Mouse (Mus musculus) limb, embryonic 11.5 days (tissue): ENCODE results near the gene Gria1. TPM values are rescaled to one million over a fixed set of nuclear protein-coding genes. Genes with fewer than 3 reads are reported as not detected.
A peak's percentile ranks its signal among the peaks of the same experiment; 100 is the strongest.

Experiments
- ATAC-seq: fragments of 200-750 bp; cut with Nextera tagmentation; 2 replicates; pipeline ENCODE4 v1.8.0; 2017; ENCODE audit warnings: low read depth; ENCODE audit not compliant: insufficient number of reproducible peaks, low FRiP score, low TSS enrichment
- DNase-seq: peaks from one replicate; pipeline ENCODE4 v3.0.0-alpha.2; 2015; ENCODE audit warnings: low spot score
- H3K27ac ChIP-seq: fragments of 300-500 bp; sonication (generic); replicated peaks from 2 replicates; pipeline ENCODE4 v1.5.1; 2014; ENCODE audit warnings: low read depth, mild to moderate bottlenecking, low read length
- H3K27me3 ChIP-seq: fragments of 300-500 bp; sonication (generic); 2 replicates; pipeline ENCODE4 v1.6.1; 2014; ENCODE audit warnings: mild to moderate bottlenecking, low read length, mixed read lengths; ENCODE audit not compliant: control insufficient read depth, insufficient read depth
- H3K36me3 ChIP-seq: fragments of 300-500 bp; sonication (generic); 2 replicates; pipeline ENCODE4 v1.6.1; 2014; ENCODE audit warnings: mild to moderate bottlenecking, low read length, moderate library complexity, mixed read lengths; ENCODE audit not compliant: control insufficient read depth, insufficient read depth
- H3K4me1 ChIP-seq: fragments of 300-500 bp; sonication (generic); 2 replicates; pipeline ENCODE4 v1.6.1; 2014; ENCODE audit warnings: low read length, mixed read lengths; ENCODE audit not compliant: control insufficient read depth, insufficient read depth
- H3K4me2 ChIP-seq: fragments of 300-500 bp; sonication (generic); 2 replicates; pipeline ENCODE4 v1.6.1; 2014; ENCODE audit warnings: low read depth, mild to moderate bottlenecking, moderate library complexity; ENCODE audit not compliant: severe bottlenecking
- H3K4me3 ChIP-seq: fragments of 300-500 bp; sonication (generic); 2 replicates; pipeline ENCODE4 v1.5.1; 2014; ENCODE audit warnings: low read depth, low read length
- H3K9ac ChIP-seq: fragments of 300-500 bp; sonication (generic); 2 replicates; pipeline ENCODE4 v1.6.1; 2014; ENCODE audit warnings: mild to moderate bottlenecking, low read length
- H3K9me3 ChIP-seq: fragments of 300-500 bp; sonication (generic); 2 replicates; pipeline ENCODE4 v1.6.1; 2016; ENCODE audit warnings: low read length; ENCODE audit not compliant: control insufficient read depth
- WGBS: fragments of 180-500 bp; shearing (Covaris S2); extraction: QIAGEN DNeasy Blood & Tissue Kit; methylation state at CpG from one replicate; pipeline ENCODE4 v1.1.7; 2014; 5-methylcytosine and 5-hydroxymethylcytosine counted together
- polyA plus RNA-seq: library from polyadenylated mRNA; unstranded; fragments of >200 nt; fragmentation: Nextera tagmentation; extraction: Ambion mirVana; gene quantifications from 2 replicates; pipeline ENCODE4 v1.2.1, GENCODE M21; 2014

Gria1 gene
- polyA plus RNA-seq, 1 experiment from 2014 or later, result 0.24 TPM

GRCm38 (mm10) chr11:57160076-57160475 is 148.9 kb downstream of the Gria1 start:
- no peak for ATAC-seq
- Histone ChIP-seq H3K4me3 (no peak overlapping the region), H3K27me3 (no peaks in the 10 kb centered on the region), H3K4me2 (no peak overlapping the region), H3K36me3 (no peaks in the 10 kb centered on the region), H3K9me3 (no peaks in the 10 kb centered on the region), H3K9ac (no peak overlapping the region), H3K27ac (no peak overlapping the region), H3K4me1 (no peaks in the 10 kb centered on the region)
- 90% methylated on average over 8 of the region's 8 CpGs for WGBS
- no peak for DNase-seq

GRCm38 (mm10) chr11:57162931-57163330 is 151.7 kb downstream of the Gria1 start:
- H3K36me3 ChIP-seq, result no peaks in the 10 kb centered on the region
- WGBS, result 91% methylated on average over 6 of the region's 6 CpGs
- H3K4me2 ChIP-seq, result no peak overlapping the region
- DNase-seq (no peak), ATAC-seq (no peak)
- no peaks in the 10 kb centered on the region for H3K9me3 ChIP-seq
- H3K9ac ChIP-seq, result no peak overlapping the region
- H3K27ac ChIP-seq, result no peak overlapping the region
- H3K27me3 ChIP-seq, result no peaks in the 10 kb centered on the region
- no peaks in the 10 kb centered on the region for H3K4me1 ChIP-seq
- no peak overlapping the region for H3K4me3 ChIP-seq

- H3K4me2 ChIP-seq, result no peak overlapping the region
- no peak for ATAC-seq
- DNase-seq, result no peak
- 82% methylated on average over 6 of the region's 6 CpGs for WGBS
- H3K4me1 ChIP-seq, result no peaks in the 10 kb centered on the region
- no peak overlapping the region for H3K27ac ChIP-seq
- H3K27me3 ChIP-seq, result no peaks in the 10 kb centered on the region
- no peak overlapping the region for H3K9ac ChIP-seq
- H3K4me3 ChIP-seq, result no peak overlapping the region
- H3K9me3 ChIP-seq, result no peaks in the 10 kb centered on the region
- no peaks in the 10 kb centered on the region for H3K36me3 ChIP-seq
Observed at GRCm38 (mm10) chr11:57170058-57170457, 158.9 kb downstream of the Gria1 start.

- Histone ChIP-seq H3K4me1 (no peaks in the 10 kb centered on the region), H3K27ac (no peak overlapping the region), H3K27me3 (no peaks in the 10 kb centered on the region), H3K9ac (no peak overlapping the region), H3K9me3 (no peaks in the 10 kb centered on the region), H3K36me3 (no peaks in the 10 kb centered on the region), H3K4me3 (no peak overlapping the region), H3K4me2 (no peak overlapping the region)
- 30% methylated on average over 5 of the region's 5 CpGs for WGBS
- ATAC-seq (no peak), DNase-seq (no peak)
Observed at GRCm38 (mm10) chr11:57174165-57174564, 163.0 kb downstream of the Gria1 start.

GRCm38 (mm10) chr11:57176552-57176951 is 165.4 kb downstream of the Gria1 start:
- Histone ChIP-seq H3K4me1 (no peaks in the 10 kb centered on the region), H3K4me2 (no peak overlapping the region), H3K4me3 (no peak overlapping the region), H3K9me3 (no peaks in the 10 kb centered on the region), H3K9ac (no peak overlapping the region), H3K27me3 (no peaks in the 10 kb centered on the region), H3K27ac (no peak overlapping the region), H3K36me3 (no peaks in the 10 kb centered on the region)
- 15% methylated on average over 3 of the region's 3 CpGs for WGBS
- DNase-seq (peak; percentile 49), ATAC-seq (no peak)

- Histone ChIP-seq H3K4me2 (no peak overlapping the region), H3K4me1 (no peaks in the 10 kb centered on the region), H3K27me3 (no peaks in the 10 kb centered on the region), H3K27ac (no peak overlapping the region), H3K4me3 (no peak overlapping the region), H3K9me3 (no peaks in the 10 kb centered on the region), H3K9ac (no peak overlapping the region), H3K36me3 (no peaks in the 10 kb centered on the region)
- WGBS, result 90% methylated on average over 4 of the region's 4 CpGs
- ATAC-seq, result no peak
- no peak for DNase-seq
Observed at GRCm38 (mm10) chr11:57184216-57184615, 173.0 kb downstream of the Gria1 start.

- Histone ChIP-seq H3K4me2 (no peak overlapping the region), H3K9me3 (no peaks in the 10 kb centered on the region), H3K4me1 (no peaks in the 10 kb centered on the region), H3K27me3 (no peaks in the 10 kb centered on the region), H3K4me3 (no peak overlapping the region), H3K36me3 (no peaks in the 10 kb centered on the region), H3K27ac (no peak overlapping the region), H3K9ac (no peak overlapping the region)
- no peak for ATAC-seq
- DNase-seq, result no peak
Observed at GRCm38 (mm10) chr11:57185110-57185509, 173.9 kb downstream of the Gria1 start.

GRCm38 (mm10) chr11:57189391-57189790 is 178.2 kb downstream of the Gria1 start:
- Histone ChIP-seq H3K4me1 (no peaks in the 10 kb centered on the region), H3K9me3 (no peaks in the 10 kb centered on the region), H3K4me2 (no peak overlapping the region), H3K27me3 (no peaks in the 10 kb centered on the region), H3K9ac (no peak overlapping the region), H3K36me3 (no peaks in the 10 kb centered on the region), H3K27ac (no peak overlapping the region), H3K4me3 (no peak overlapping the region)
- ATAC-seq, result no peak
- WGBS, result 84% methylated on average over 8 of the region's 8 CpGs
- DNase-seq, result no peak

GRCm38 (mm10) chr11:57194746-57195145 is 183.6 kb downstream of the Gria1 start:
- no peak for DNase-seq
- Histone ChIP-seq H3K36me3 (no peaks in the 10 kb centered on the region), H3K4me1 (no peaks in the 10 kb centered on the region), H3K9me3 (no peaks in the 10 kb centered on the region), H3K4me2 (no peak overlapping the region), H3K27ac (no peak overlapping the region), H3K27me3 (no peaks in the 10 kb centered on the region), H3K9ac (no peak overlapping the region), H3K4me3 (no peak overlapping the region)
- 79% methylated on average over 5 of the region's 5 CpGs for WGBS
- no peak for ATAC-seq
